9 mouse cellular contexts compared by ENCODE assay signal in genomic region chr5:113313998-113314397, GRCm38 (mm10). TPM values are rescaled to one million over a fixed set of nuclear protein-coding genes. Genes with fewer than 3 reads are reported as not detected.
DNase-seq lines count a peak whose midpoint lies in the region; ATAC-seq and TF ChIP-seq lines count a peak whose summit lies in the region.
"Had no signal": no experiment of that assay in that cellular context is flagged by ENCODE, and none has a peak within 500 bp of the region (broad histone marks: within the 10 kb centered on the region; RNA-seq: fewer than 3 reads in every experiment).

No protein-coding gene starts in this region.

- DNase-seq in B cell, adult 2 months = peak; percentile 36 to 42
- DNase-seq in brain, embryonic 14.5 days (ENCODE audit: low read depth) = peak; percentile 92
- DNase-seq in heart, postnatal 0 days (ENCODE audit: low spot score) = no peak
- peak; percentile 88 for DNase-seq in kidney, postnatal 10 days
- no peak for DNase-seq in liver, adult 2 months (ENCODE audit: extremely low read depth, low read depth, low spot score)
- DNase-seq in thymus, postnatal 4 days = peak; percentile 65

- H3K27ac ChIP-seq in embryonic facial prominence, embryonic 15.5 days (replicated peaks) = no peak overlapping the region
- no peak overlapping the region for H3K27ac ChIP-seq in heart, postnatal 0 days (ENCODE audit: low read depth)
- no peak overlapping the region for H3K27ac ChIP-seq in liver, adult 2 months (replicated peaks; ENCODE audit: insufficient read depth, low read depth, low read length)
- H3K27ac ChIP-seq in neural tube, embryonic 13.5 days (replicated peaks) = no peak overlapping the region

- H3K9me3 ChIP-seq in embryonic facial prominence, embryonic 15.5 days (replicated peaks) = no peaks in the 10 kb centered on the region
- peaks cover 9% of the 10 kb centered on the region; the same call in 1 of the 2 replicates for H3K9me3 ChIP-seq in heart, postnatal 0 days (replicated peaks; ENCODE audit: control insufficient read depth, low read length)
- 0 out of 2 replicates have a peak, but pooled peaks cover 5% of the 10 kb centered on the region for H3K9me3 ChIP-seq in neural tube, embryonic 13.5 days

- TF ChIP-seq POLR2A in brain, embryonic 14.5 days (IDR thresholded peaks at IDR 0.05; ENCODE audit: borderline replicate concordance, extremely low read depth, insufficient read depth, insufficient read length, poor library complexity, severe bottlenecking) = no peak
- TF ChIP-seq POLR2A in liver, adult 2 months (IDR thresholded peaks at IDR 0.05; ENCODE audit: extremely low read depth, insufficient read depth, low read length) = no peak

- peaks cover 5% of the 10 kb centered on the region for H3K4me1 ChIP-seq in embryonic facial prominence, embryonic 15.5 days
- no peaks in the 10 kb centered on the region for H3K4me1 ChIP-seq in heart, postnatal 0 days (ENCODE audit: control insufficient read depth, insufficient read depth)
- H3K4me1 ChIP-seq in liver, adult 2 months (ENCODE audit: control insufficient read depth, insufficient read depth, low read length) = no peaks in the 10 kb centered on the region
- H3K4me1 ChIP-seq in neural tube, embryonic 13.5 days (replicated peaks) = peaks cover 23% of the 10 kb centered on the region

- H3K9ac ChIP-seq in embryonic facial prominence, embryonic 15.5 days = no peak overlapping the region
- no peak overlapping the region for H3K9ac ChIP-seq in heart, postnatal 0 days (replicated peaks; ENCODE audit: low read depth, low read length)
- no peak overlapping the region for H3K9ac ChIP-seq in liver, adult 2 months (ENCODE audit: low read depth, low read length)
- peak overlapping the region; percentile 60 for H3K9ac ChIP-seq in neural tube, embryonic 13.5 days

- 2% methylated on average over 24 of the region's 24 CpGs for WGBS in embryonic facial prominence, embryonic 15.5 days
- WGBS in heart, postnatal 0 days = 3% methylated on average over 24 of the region's 24 CpGs
- 4% methylated on average over 24 of the region's 24 CpGs for WGBS in liver, adult 2 months
- WGBS in neural tube, embryonic 13.5 days = 2% methylated on average over 24 of the region's 24 CpGs

- no peak overlapping the region for H3K4me3 ChIP-seq in embryonic facial prominence, embryonic 15.5 days (replicated peaks)
- no peak overlapping the region for H3K4me3 ChIP-seq in heart, postnatal 0 days (ENCODE audit: low read depth, low read length)
- no peak overlapping the region for H3K4me3 ChIP-seq in liver, adult 2 months (ENCODE audit: insufficient read depth, low read depth, low read length)
- peak overlapping the region; percentile 4; the same call in 1 of the 2 replicates for H3K4me3 ChIP-seq in neural tube, embryonic 13.5 days

- TF ChIP-seq CTCF in brain, embryonic 14.5 days (IDR thresholded peaks at IDR 0.05; ENCODE audit: borderline replicate concordance, extremely low read depth, insufficient read depth, insufficient read length) = peak; percentile 99
- peak; percentile 59 for TF ChIP-seq CTCF in heart, postnatal 0 days (IDR thresholded peaks at IDR 0.05; ENCODE audit: low read depth)
- TF ChIP-seq CTCF in liver, adult 2 months (IDR thresholded peaks at IDR 0.05; ENCODE audit: low read depth, low read length) = peak; percentile 44

- peaks cover 29% of the 10 kb centered on the region for H3K27me3 ChIP-seq in embryonic facial prominence, embryonic 15.5 days
- H3K27me3 ChIP-seq in heart, postnatal 0 days (ENCODE audit: control insufficient read depth, insufficient read depth, low read length) = peaks cover 51% of the 10 kb centered on the region
- H3K27me3 ChIP-seq in liver, adult 2 months (ENCODE audit: control insufficient read depth, insufficient read depth, low read length) = peaks cover 22% of the 10 kb centered on the region
- H3K27me3 ChIP-seq in neural tube, embryonic 13.5 days = peaks cover 9% of the 10 kb centered on the region; the same call in 1 of the 2 replicates

- TF ChIP-seq EP300 in heart, postnatal 0 days (IDR thresholded peaks at IDR 0.05; ENCODE audit: low read depth) = no peak

- no peaks in the 10 kb centered on the region for H3K36me3 ChIP-seq in embryonic facial prominence, embryonic 15.5 days
- no peaks in the 10 kb centered on the region for H3K36me3 ChIP-seq in heart, postnatal 0 days (replicated peaks; ENCODE audit: control insufficient read depth, insufficient read depth, low read length)
- no peaks in the 10 kb centered on the region for H3K36me3 ChIP-seq in liver, adult 2 months (ENCODE audit: control insufficient read depth, insufficient read depth, low read length)
- no peaks in the 10 kb centered on the region for H3K36me3 ChIP-seq in neural tube, embryonic 13.5 days

- peak overlapping the region; percentile 21; the same call in 1 of the 2 replicates for H3K4me2 ChIP-seq in embryonic facial prominence, embryonic 15.5 days (replicated peaks)
- no peak overlapping the region for H3K4me2 ChIP-seq in heart, postnatal 0 days (ENCODE audit: low read depth, low read length)
- H3K4me2 ChIP-seq in neural tube, embryonic 13.5 days = peak overlapping the region; percentile 42

- ATAC-seq in embryonic facial prominence, embryonic 15.5 days (ENCODE audit: insufficient number of reproducible peaks, low FRiP score, low TSS enrichment, low read depth) = no peak
- ATAC-seq in heart, postnatal 0 days (ENCODE audit: insufficient read depth, low read depth) = no peak
- peak; percentile 37; the same call in 1 of the 2 replicates for ATAC-seq in neural tube, embryonic 13.5 days (ENCODE audit: low read depth)

- no peaks in the 10 kb centered on the region for H3K79me2 ChIP-seq in liver, adult 2 months (ENCODE audit: control insufficient read depth, insufficient read depth, low read length)

RNA-seq across cellular contexts. Expression of gene Sgsm1, which starts 3.4 kb away (rescaled TPM):
- polyA plus RNA-seq in brain, embryonic 14.5 days (2012; rRNA removed) = 31.2 and 36.1 TPM in 2 replicates
- polyA plus RNA-seq in embryonic facial prominence, embryonic 15.5 days (2015; fragmentation: Nextera tagmentation; extraction: Ambion mirVana) = 2.9 and 3.3 TPM in 2 replicates
- 0.35 and 1.1 TPM in 2 replicates for total RNA-seq in heart, postnatal 0 days (2014; rRNA removed; ENCODE audit: low replicate concordance)
- polyA plus RNA-seq in heart, postnatal 0 days (2015; fragmentation: Nextera tagmentation; extraction: Ambion mirVana) = 0.11 and 0.32 TPM in 2 replicates
- 1.5 and 1.9 TPM in 2 replicates for total RNA-seq in liver, adult 2 months (2014; rRNA removed)
- 5.0 and 5.1 TPM in 2 replicates for polyA plus RNA-seq in liver, adult 2 months (2012; rRNA removed)
- polyA plus RNA-seq in neural tube, embryonic 13.5 days (2015; fragmentation: Nextera tagmentation; extraction: Ambion mirVana) = 13.0 and 16.5 TPM in 2 replicates

RNA-seq across cellular contexts. Expression of gene Aym1, which starts 43.1 kb away (rescaled TPM):
- not detected in 2 replicates for polyA plus RNA-seq in brain, embryonic 14.5 days (2012; rRNA removed)
- not detected in 2 replicates for polyA plus RNA-seq in embryonic facial prominence, embryonic 15.5 days (2015; fragmentation: Nextera tagmentation; extraction: Ambion mirVana)
- total RNA-seq in heart, postnatal 0 days (2014; rRNA removed; ENCODE audit: low replicate concordance) = not detected in 2 replicates
- polyA plus RNA-seq in heart, postnatal 0 days (2015; fragmentation: Nextera tagmentation; extraction: Ambion mirVana) = not detected in 2 replicates
- not detected in 2 replicates for total RNA-seq in liver, adult 2 months (2014; rRNA removed)
- not detected in 2 replicates for polyA plus RNA-seq in liver, adult 2 months (2012; rRNA removed)
- polyA plus RNA-seq in neural tube, embryonic 13.5 days (2015; fragmentation: Nextera tagmentation; extraction: Ambion mirVana) = not detected in 2 replicates
- polyA plus RNA-seq: liver, embryonic 16.5 days had no signal

Comparison
In these comparisons a context has a peak if more than half of its experiments do, and no peak if none do; other contexts are left out.
1. DNase-seq: peak in B cell, adult 2 months (2 of 2), brain, embryonic 14.5 days (single experiment), kidney, postnatal 10 days (single experiment) and thymus, postnatal 4 days (single experiment); none in heart, postnatal 0 days (single experiment) and liver, adult 2 months (single experiment).
2. CTCF ChIP-seq: peak in every context shown above with its lines; median percentile 99 in brain, embryonic 14.5 days; 59 in heart, postnatal 0 days; 44 in liver, adult 2 months.